Mouse (Mus musculus) forelimb bud, embryonic 11.5 days (tissue): ENCODE measurements around the gene Mthfd1l.
"Not testable (repeated sequence)": the region's sequence is repeated elsewhere in the genome, so short reads cannot be mapped to it uniquely, and the experiment has no call there.

Experiments
- DNase-seq: peaks from one replicate; pipeline ENCODE4 v3.0.0-alpha.2; 2012; ENCODE audit warnings: low read depth, low spot score

The Mthfd1l gene

GRCm38 (mm10) chr10:4200546-4201104, 227.7 kb downstream of the Mthfd1l start:
- no peak for DNase-seq

DNA sequence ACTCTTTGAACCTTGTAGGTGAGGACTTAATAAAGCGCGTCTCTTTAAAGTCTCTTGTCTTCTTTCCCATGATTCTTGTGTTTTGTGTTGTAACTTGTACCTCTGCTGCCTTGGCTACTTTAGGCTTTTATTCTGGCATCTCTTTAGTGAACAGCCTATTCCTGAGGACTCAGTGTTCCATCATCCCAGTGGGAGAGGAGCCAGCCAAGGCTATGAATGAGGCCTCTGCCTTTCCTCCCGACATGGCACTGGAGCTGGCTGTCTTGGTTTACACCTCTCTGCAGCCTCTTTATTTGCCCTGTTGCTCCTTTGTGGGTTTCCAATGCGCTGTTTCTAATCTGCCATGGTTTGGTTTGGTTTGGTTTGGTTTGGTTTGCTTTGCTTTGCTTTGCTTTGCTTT, 228.2 kb downstream of the Mthfd1l start:
- no peak for DNase-seq

DNA sequence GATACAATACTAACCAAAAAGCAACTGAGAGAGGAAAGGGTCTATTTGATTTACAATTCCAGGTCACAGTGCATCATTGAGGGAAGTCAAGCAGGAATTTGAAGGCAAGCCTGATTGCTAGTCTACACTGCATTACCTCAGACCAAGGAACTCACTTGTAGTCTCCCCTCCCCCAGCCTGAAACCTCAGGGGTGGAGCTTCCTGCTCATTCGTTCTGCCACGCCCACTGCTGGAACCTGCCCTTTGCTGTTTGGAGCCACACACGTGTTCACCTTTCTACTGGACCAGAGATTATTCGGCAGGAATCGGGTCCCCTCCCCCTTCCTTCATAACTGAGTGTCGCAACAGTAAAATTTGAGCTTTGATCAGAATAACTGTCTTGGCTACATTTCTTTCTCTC, 230.7 kb downstream of the Mthfd1l start:
- DNase-seq = not testable (repeated sequence)

DNA sequence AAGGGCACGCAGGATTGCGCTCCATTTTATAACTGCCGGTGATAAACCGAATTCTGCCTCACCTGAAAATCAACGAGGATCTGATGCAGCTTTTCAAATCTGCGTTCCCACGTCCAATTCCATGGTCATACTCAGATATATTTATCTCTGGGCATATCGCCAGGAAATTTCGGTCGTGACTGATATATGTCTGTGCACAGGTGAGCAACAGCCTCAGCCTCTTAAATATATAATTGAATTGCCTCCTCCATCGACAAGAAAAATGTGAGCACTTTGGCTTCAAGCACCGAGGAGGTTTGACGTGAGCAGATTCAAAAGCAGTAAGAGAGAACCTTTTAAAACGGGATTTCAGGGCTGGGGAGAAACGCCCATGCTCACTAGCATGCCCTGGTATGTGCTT, 236.1 kb downstream of the Mthfd1l start:
- DNase-seq = no peak

- DNase-seq = peak; percentile 35
Observed at GRCm38 (mm10) chr10:4210313-4211066, 237.6 kb downstream of the Mthfd1l start.

DNA sequence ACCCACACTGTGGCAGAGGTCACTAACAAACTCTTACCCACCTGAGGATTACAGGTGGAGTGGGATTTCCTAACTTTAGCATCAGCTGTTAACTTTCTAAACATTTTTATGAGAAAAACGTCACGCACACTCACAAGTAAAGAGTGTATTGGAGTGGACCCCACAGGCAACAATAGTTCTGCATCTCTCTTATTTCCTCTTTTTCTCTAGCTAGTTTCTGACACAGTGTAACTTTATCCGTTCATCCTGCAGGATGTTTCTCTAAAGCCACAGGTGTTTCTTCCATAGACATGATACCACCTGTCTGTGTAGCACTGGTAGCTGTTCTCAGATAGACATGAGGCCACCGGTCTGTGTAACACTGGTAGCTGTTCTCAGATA, 238.1 kb downstream of the Mthfd1l start:
- DNase-seq = no peak
